Mouse (Mus musculus) central nervous system, embryonic 14 days (tissue): ENCODE data around the gene Ifna11. TPM values are rescaled to one million over a fixed set of nuclear protein-coding genes. Genes with fewer than 3 reads are reported as not detected.

Experiments
- polyA plus RNA-seq: library from polyadenylated mRNA; depleted of rRNA; stranded (reverse); fragments of >200 nt; gene quantifications from 2 replicates; pipeline ENCODE4 v1.2.3, GENCODE M21; 2012; rRNA removed

The Ifna11 gene
- polyA plus RNA-seq, result not detected in 2 replicates

DNA sequence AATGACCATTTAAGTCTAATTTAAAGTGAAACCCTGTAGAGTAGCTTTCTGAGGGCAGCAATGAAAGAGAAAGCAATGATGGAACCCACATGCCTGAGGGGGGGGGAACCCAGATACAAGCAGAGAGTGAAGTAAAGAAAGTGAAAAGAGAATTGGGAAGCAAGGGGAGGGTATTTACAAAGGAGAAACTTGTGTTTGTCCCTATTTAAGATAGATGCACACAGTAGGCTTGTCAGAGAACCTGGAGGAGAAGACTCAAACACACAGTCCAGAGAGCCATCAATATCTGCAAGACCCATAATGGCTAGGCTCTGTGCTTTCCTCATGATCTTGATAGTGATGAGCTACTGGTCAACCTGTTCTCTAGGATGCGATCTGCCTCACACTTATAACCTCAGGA, at the start of gene Ifna11:
Ifna11 (plus strand) TSS at position 301 of the 400 bp plus-strand sequence.

DNA sequence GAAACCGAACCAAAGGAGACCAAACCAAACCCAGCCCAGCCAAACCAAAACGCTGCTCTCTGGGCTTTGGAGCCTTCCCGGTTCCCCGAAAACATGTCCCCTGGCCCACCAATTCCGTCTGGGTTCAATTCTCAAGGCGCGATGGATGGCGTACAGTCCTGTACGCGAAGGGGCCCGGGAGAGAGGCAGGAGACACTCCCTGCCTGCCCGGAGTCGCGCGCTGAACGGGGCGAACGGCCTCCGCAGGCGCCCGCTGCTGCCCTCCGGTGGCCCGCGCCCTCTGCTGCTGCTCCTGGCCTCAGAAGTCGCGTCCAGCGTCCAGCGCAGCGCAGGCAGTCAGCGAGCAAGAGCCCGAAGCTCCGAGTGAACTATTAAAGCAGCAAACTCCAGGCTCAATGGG, 46.2 kb upstream of the Ifna11 start, which contains the start of gene Gm13290:
Gm13290 (plus strand) TSS at position 301 of the 400 bp plus-strand sequence.

DNA sequence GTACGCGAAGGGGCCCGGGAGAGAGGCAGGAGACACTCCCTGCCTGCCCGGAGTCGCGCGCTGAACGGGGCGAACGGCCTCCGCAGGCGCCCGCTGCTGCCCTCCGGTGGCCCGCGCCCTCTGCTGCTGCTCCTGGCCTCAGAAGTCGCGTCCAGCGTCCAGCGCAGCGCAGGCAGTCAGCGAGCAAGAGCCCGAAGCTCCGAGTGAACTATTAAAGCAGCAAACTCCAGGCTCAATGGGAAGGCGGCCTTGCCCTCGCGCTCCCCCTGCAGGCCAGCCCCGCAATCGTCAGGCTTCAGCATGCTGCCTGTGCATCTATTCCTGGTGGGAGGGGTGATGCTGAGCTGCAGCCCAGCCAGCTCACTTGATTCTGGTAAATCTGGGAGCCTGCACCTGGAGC, 43.1 kb upstream of the Ifna11 start, which contains the start of gene Gm13289:
Gm13289 (plus strand) TSS at position 301 of the 400 bp plus-strand sequence.

DNA sequence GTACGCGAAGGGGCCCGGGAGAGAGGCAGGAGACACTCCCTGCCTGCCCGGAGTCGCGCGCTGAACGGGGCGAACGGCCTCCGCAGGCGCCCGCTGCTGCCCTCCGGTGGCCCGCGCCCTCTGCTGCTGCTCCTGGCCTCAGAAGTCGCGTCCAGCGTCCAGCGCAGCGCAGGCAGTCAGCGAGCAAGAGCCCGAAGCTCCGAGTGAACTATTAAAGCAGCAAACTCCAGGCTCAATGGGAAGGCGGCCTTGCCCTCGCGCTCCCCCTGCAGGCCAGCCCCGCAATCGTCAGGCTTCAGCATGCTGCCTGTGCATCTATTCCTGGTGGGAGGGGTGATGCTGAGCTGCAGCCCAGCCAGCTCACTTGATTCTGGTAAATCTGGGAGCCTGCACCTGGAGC, 40.2 kb upstream of the Ifna11 start, which contains the start of gene Gm13272:
Gm13272 (plus strand) TSS at position 301 of the 400 bp plus-strand sequence.

DNA sequence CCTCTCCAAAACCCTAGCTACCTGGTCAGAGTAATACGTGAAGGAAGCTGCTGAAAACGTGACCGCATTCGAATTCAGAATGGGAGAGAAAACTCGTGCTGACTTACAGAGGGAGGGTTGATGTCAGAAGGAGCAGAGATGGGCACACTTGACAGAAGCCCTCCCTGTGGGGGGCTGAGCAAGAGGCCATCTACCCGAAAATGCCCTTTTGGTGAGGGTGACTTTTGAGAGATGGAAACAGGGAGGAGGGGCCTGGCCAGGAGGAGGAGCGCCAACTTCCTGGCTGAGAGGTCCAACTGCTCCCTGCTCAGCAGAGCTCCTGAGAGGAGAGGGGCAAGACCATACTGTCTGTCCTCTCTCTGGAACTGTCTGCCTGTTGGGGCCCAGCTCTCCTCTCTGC, 37.9 kb upstream of the Ifna11 start, which contains the start of gene Ifnz:
Ifnz (plus strand) TSS at position 301 of the 400 bp plus-strand sequence.

DNA sequence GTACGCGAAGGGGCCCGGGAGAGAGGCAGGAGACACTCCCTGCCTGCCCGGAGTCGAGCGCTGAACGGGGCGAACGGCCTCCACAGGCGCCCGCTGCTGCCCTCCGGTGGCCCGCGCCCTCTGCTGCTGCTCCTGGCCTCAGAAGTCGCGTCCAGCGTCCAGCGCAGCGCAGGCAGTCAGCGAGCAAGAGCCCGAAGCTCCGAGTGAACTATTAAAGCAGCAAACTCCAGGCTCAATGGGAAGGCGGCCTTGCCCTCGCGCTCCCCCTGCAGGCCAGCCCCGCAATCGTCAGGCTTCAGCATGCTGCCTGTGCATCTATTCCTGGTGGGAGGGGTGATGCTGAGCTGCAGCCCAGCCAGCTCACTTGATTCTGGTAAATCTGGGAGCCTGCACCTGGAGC, 34.4 kb upstream of the Ifna11 start, which contains the start of gene Gm13276:
Gm13276 (plus strand) TSS at position 301 of the 400 bp plus-strand sequence.

DNA sequence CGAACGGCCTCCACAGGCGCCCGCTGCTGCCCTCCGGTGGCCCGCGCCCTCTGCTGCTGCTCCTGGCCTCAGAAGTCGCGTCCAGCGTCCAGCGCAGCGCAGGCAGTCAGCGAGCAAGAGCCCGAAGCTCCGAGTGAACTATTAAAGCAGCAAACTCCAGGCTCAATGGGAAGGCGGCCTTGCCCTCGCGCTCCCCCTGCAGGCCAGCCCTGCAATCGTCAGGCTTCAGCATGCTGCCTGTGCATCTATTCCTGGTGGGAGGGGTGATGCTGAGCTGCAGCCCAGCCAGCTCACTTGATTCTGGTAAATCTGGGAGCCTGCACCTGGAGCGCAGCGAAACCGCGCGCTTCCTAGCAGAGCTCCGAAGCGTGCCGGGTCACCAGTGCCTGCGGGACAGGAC, 31.4 kb upstream of the Ifna11 start, which contains the start of gene Gm13277:
Gm13277 (plus strand) TSS at position 231 of the 400 bp plus-strand sequence.

DNA sequence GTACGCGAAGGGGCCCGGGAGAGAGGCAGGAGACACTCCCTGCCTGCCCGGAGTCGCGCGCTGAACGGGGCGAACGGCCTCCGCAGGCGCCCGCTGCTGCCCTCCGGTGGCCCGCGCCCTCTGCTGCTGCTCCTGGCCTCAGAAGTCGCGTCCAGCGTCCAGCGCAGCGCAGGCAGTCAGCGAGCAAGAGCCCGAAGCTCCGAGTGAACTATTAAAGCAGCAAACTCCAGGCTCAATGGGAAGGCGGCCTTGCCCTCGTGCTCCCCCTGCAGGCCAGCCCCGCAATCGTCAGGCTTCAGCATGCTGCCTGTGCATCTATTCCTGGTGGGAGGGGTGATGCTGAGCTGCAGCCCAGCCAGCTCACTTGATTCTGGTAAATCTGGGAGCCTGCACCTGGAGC, 28.5 kb upstream of the Ifna11 start, which contains the start of gene Gm13278:
Gm13278 (plus strand) TSS at position 301 of the 400 bp plus-strand sequence.

DNA sequence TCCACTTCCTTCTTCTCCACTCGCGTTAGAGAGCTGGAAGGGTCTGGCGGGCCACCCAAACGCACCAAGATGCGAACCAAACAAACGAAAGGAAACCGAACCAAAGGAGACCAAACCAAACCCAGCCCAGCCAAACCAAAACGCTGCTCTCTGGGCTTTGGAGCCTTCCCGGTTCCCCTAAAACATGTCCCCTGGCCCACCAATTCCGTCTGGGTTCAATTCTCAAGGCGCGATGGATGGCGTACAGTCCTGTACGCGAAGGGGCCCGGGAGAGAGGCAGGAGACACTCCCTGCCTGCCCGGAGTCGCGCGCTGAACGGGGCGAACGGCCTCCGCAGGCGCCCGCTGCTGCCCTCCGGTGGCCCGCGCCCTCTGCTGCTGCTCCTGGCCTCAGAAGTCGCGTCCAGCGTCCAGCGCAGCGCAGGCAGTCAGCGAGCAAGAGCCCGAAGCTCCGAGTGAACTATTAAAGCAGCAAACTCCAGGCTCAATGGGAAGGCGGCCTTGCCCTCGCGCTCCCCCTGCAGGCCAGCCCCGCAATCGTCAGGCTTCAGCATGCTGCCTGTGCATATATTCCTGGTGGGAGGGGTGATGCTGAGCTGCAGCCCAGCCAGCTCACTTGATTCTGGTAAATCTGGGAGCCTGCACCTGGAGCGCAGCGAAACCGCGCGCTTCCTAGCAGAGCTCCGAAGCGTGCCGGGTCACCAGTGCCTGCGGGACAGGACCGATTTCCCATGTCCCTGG, 25.7 kb upstream of the Ifna11 start, which contains the start of gene Gm13275:
Gm13275 (plus strand) TSS at position 552 of the 740 bp plus-strand sequence.

DNA sequence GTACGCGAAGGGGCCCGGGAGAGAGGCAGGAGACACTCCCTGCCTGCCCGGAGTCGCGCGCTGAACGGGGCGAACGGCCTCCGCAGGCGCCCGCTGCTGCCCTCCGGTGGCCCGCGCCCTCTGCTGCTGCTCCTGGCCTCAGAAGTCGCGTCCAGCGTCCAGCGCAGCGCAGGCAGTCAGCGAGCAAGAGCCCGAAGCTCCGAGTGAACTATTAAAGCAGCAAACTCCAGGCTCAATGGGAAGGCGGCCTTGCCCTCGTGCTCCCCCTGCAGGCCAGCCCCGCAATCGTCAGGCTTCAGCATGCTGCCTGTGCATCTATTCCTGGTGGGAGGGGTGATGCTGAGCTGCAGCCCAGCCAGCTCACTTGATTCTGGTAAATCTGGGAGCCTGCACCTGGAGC, 22.7 kb upstream of the Ifna11 start, which contains the start of gene Gm13279:
Gm13279 (plus strand) TSS at position 301 of the 400 bp plus-strand sequence.

DNA sequence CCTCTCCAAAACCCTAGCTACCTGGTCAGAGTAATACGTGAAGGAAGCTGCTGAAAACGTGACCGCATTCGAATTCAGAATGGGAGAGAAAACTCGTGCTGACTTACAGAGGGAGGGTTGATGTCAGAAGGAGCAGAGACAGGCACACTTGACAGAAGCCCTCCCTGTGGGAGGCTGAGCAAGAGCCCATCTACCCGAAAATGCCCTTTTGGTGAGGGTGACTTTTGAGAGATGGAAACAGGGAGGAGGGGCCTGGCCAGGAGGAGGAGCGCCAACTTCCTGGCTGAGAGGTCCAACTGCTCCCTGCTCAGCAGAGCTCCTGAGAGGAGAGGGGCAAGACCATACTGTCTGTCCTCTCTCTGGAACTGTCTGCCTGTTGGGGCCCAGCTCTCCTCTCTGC, 20.4 kb upstream of the Ifna11 start, which contains the start of gene Gm13285:
Gm13285 (plus strand) TSS at position 301 of the 400 bp plus-strand sequence.

DNA sequence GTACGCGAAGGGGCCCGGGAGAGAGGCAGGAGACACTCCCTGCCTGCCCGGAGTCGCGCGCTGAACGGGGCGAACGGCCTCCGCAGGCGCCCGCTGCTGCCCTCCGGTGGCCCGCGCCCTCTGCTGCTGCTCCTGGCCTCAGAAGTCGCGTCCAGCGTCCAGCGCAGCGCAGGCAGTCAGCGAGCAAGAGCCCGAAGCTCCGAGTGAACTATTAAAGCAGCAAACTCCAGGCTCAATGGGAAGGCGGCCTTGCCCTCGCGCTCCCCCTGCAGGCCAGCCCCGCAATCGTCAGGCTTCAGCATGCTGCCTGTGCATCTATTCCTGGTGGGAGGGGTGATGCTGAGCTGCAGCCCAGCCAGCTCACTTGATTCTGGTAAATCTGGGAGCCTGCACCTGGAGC, 16.8 kb upstream of the Ifna11 start, which contains the start of gene Gm13287:
Gm13287 (plus strand) TSS at position 301 of the 400 bp plus-strand sequence.

DNA sequence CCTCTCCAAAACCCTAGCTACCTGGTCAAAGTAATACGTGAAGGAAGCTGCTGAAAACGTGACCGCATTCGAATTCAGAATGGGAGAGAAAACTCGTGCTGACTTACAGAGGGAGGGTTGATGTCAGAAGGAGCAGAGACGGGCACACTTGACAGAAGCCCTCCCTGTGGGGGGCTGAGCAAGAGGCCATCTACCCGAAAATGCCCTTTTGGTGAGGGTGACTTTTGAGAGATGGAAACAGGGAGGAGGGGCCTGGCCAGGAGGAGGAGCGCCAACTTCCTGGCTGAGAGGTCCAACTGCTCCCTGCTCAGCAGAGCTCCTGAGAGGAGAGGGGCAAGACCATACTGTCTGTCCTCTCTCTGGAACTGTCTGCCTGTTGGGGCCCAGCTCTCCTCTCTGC, 14.5 kb upstream of the Ifna11 start, which contains the start of gene Gm13288:
Gm13288 (plus strand) TSS at position 301 of the 400 bp plus-strand sequence.

DNA sequence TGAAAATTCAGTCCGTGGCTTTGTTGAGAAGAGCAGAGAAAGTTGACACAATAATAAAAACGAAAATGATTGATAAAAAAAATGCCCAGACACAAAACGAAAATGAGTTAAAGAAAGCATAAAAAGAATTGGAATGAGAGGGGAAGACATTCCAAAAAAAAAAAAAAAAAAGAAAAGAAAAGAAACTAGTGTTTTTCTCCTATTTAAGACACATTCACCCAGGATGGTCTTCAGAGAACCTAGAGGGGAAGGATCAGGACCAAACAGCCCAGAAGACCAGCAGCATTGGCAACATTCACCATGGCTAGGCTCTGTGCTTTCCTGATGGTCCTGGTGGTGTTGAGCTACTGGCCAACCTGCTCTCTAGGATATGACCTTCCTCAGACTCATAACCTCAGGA, 3.8 kb upstream of the Ifna11 start, which contains the start of gene Ifna7:
Ifna7 (plus strand) TSS at position 301 of the 400 bp plus-strand sequence.

DNA sequence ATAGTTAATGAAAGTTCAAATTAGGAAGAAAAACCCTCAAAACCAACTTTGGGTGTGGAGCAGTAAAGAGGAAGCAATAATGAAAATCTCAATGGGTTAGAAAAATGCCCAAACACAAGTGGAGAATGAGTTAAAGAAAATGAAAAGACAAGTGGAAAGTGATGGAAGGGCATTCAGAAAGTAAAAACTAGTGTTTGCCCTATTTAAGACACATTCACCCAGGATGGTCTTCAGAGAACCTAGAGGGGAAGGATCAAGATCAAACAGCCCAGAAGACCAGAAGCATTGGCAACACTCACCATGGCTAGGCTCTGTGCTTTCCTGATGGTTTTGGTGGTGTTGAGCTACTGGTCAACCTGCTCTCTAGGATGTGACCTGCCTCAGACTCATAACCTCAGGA, 7.4 kb downstream of the Ifna11 start, which contains the start of gene Ifna6:
Ifna6 (plus strand) TSS at position 301 of the 400 bp plus-strand sequence.

DNA sequence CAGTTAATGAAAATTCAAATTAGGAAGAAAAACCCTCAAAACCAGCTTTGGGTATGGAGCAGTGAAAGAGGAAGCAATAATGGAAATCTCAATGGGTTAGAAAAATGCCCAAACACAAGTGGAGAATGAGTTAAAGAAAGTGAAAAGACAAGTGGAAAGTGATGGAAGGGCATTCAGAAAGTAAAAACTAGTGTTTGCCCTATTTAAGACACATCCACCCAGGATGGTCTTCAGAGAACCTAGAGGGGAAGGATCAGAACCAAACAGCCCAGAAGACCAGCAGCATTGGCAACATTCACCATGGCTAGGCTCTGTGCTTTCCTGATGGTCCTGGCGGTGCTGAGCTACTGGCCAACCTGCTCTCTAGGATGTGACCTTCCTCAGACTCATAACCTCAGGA, 15.5 kb downstream of the Ifna11 start, which contains the start of gene Ifna5:
Ifna5 (plus strand) TSS at position 301 of the 400 bp plus-strand sequence.

DNA sequence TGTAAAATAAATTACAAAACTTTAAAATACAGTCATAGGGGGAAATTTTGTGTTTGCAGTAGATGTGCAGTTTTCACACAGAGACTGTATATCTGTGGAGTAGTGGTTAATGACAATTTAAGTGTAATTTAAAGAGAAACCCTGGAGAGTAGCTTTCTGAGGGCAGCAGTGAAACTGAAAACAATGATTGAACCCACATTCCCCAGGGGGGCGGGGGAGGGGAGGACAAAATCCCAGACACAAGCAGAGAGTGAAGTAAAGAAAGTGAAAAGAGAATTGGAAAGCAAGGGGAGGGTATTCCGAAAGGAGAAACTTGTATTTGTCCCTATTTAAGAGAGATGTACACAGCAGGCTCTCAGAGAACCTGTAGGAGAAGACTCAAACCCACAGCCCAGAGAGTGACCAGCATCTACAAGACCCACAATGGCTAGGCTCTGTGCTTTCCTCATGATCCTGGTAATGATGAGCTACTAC, 21.7 kb downstream of the Ifna11 start, which contains the start of gene Ifna4:
Ifna4 (plus strand) TSS at position 424 of the 474 bp plus-strand sequence.

DNA sequence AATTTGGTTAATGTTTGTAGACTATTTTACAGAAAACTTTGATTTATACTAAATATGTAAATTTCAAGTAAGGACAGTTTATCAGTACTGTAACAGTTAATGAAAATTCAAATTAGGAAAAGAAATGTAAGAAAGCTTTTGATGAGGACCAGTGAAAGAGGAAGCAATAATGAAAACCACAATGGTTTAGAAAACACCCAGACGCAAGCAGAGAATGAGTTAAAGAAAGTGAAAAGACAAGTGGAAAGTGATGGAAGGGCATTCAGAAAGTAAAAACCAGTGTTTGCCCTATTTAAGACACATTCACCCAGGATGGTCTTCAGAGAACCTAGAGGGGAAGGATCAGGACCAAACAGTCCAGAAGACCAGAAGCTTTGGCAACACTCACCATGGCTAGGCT, 29.9 kb downstream of the Ifna11 start, which contains the start of gene Ifna1:
Ifna1 (plus strand) TSS at position 390 of the 400 bp plus-strand sequence.

Other genes starting within 250 kb of the Ifna11 start
- not detected in 2 replicates for gene Ifna14, start 248.2 kb upstream of the Ifna11 start, polyA plus RNA-seq
- not detected in 2 replicates for gene Ifna9, start 227.6 kb upstream of the Ifna11 start, polyA plus RNA-seq
- not detected in 2 replicates for gene Ifna12, start 216.6 kb upstream of the Ifna11 start, polyA plus RNA-seq
- gene C87499, start 185.5 kb upstream of the Ifna11 start, polyA plus RNA-seq, result not detected in 2 replicates
- gene Ifna13, start 175.5 kb upstream of the Ifna11 start, polyA plus RNA-seq, result not detected in 2 replicates
- gene Ifna16, start 143.0 kb upstream of the Ifna11 start, polyA plus RNA-seq, result not detected in 2 replicates
- not detected in 2 replicates for gene Ifna2, start 136.0 kb upstream of the Ifna11 start, polyA plus RNA-seq
- gene Ifnab, start 128.6 kb upstream of the Ifna11 start, polyA plus RNA-seq, result not detected in 2 replicates
- 1.2 and 1.6 TPM in 2 replicates for gene Gm26566, start 98.2 kb upstream of the Ifna11 start, polyA plus RNA-seq
- gene Klhl9, start 97.5 kb upstream of the Ifna11 start, polyA plus RNA-seq, result 43.1 and 44.2 TPM in 2 replicates
- gene Gm13271, start 65.1 kb upstream of the Ifna11 start, polyA plus RNA-seq, result not detected in 2 replicates
- gene Gm13283, start 59.8 kb upstream of the Ifna11 start, polyA plus RNA-seq, result 0.06 TPM in 1 of 2 replicates, not detected in the other
- not detected in 2 replicates for gene Gm13290, start 46.1 kb upstream of the Ifna11 start, polyA plus RNA-seq
- not detected in 2 replicates for gene Gm13289, start 43.0 kb upstream of the Ifna11 start, polyA plus RNA-seq
- gene Gm13272, start 40.1 kb upstream of the Ifna11 start, polyA plus RNA-seq, result not detected in 2 replicates
- not detected in 2 replicates for gene Ifnz, start 37.8 kb upstream of the Ifna11 start, polyA plus RNA-seq
- not detected in 2 replicates for gene Gm13276, start 34.2 kb upstream of the Ifna11 start, polyA plus RNA-seq
- gene Gm13277, start 31.3 kb upstream of the Ifna11 start, polyA plus RNA-seq, result not detected in 2 replicates
- not detected in 2 replicates for gene Gm13278, start 28.4 kb upstream of the Ifna11 start, polyA plus RNA-seq
- not detected in 2 replicates for gene Gm13275, start 25.5 kb upstream of the Ifna11 start, polyA plus RNA-seq
- not detected in 2 replicates for gene Gm13279, start 22.6 kb upstream of the Ifna11 start, polyA plus RNA-seq
- not detected in 2 replicates for gene Gm13285, start 20.3 kb upstream of the Ifna11 start, polyA plus RNA-seq
- gene Gm13287, start 16.7 kb upstream of the Ifna11 start, polyA plus RNA-seq, result not detected in 2 replicates
- 0.01 TPM in 1 of 2 replicates, not detected in the other for gene Gm13288, start 14.4 kb upstream of the Ifna11 start, polyA plus RNA-seq
- gene Ifna7, start 3.7 kb upstream of the Ifna11 start, polyA plus RNA-seq, result not detected in 2 replicates
- not detected in 2 replicates for gene Ifna6, start 7.5 kb downstream of the Ifna11 start, polyA plus RNA-seq
- not detected in 2 replicates for gene Ifna5, start 15.6 kb downstream of the Ifna11 start, polyA plus RNA-seq
- gene Ifna4, start 21.9 kb downstream of the Ifna11 start, polyA plus RNA-seq, result not detected in 2 replicates
- not detected in 2 replicates for gene Ifna1, start 30.1 kb downstream of the Ifna11 start, polyA plus RNA-seq
- not detected in 2 replicates for gene Ifne, start 60.2 kb downstream of the Ifna11 start, polyA plus RNA-seq